Mouse (Mus musculus) gastrocnemius, postnatal 36 days (tissue): ENCODE results near the gene Xpot. TPM values are rescaled to one million over a fixed set of nuclear protein-coding genes. Genes with fewer than 3 reads are reported as not detected.

Experiments used
- DNase-seq, 2 experiments: peaks; one replicate each; pipeline ENCODE4 v3.0.0; 2022
- intact Hi-C: fragments of 180-260 bp; cut with DNase I; formaldehyde crosslinking; loops from one replicate; pipeline ENCODE4 v1.15.1; 2025
- long read RNA-seq, 2 experiments: library from polyadenylated mRNA; stranded (forward); transcript quantifications; one replicate each; pipeline ENCODE4 v2.0.0; 2021
- total RNA-seq, 2 experiments: library from RNA; stranded (reverse); gene quantifications; 2 replicates each; pipeline ENCODE4 v1.2.3; 2021

Gene Xpot
- 10 to 100 TPM; 19.1 to 19.3 TPM for total RNA-seq
- long read RNA-seq, experiment 1, partial matches to known transcripts = 9 of 15 reads
- long read RNA-seq, experiment 1, other reads (novel, unspliced or antisense) = 6 of 15 reads
- long read RNA-seq, experiment 2, partial matches to known transcripts = 2 of 11 reads
- long read RNA-seq, experiment 2, other reads (novel, unspliced or antisense) = 9 of 11 reads

DNA sequence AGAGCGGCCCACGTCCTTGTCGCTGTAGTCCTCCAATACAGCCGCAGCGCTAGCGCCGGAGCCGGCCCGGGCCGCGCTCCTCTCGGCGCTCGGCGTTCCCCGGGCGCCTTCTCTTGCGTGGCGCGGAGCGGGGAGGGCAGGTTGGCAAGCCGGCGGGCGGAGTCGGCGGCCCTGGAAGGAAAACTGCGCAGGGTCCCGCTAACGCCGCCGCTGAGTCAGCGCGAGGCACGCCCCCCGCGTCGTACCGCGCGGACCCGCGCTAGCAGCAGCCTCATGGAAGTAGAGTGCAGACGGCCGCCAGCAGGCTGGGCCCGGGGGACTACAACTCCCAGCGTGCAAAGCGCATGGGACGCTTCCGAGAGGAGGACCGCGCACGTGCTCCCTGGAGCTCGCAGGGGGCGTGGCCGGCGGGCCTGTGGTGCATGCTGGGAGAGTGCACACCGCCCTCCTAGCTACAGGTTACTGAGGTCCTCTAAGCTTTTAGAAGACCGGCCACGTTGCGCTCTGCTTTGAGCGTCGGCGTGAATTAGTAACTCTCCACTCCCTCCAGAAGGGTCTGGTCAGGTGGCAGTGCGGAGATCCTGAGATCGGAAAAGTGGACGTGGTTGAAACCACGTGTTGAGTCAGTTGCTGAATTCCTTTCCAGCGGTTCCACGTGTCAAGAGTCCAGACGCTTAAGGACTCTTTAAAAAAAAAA lies at the start of gene Xpot:
Xpot (minus strand) TSS at position 147 of the 697 bp plus-strand sequence.
- peak; percentile 94 to 97 for DNase-seq
- intact Hi-C loops = no loop called here

DNA sequence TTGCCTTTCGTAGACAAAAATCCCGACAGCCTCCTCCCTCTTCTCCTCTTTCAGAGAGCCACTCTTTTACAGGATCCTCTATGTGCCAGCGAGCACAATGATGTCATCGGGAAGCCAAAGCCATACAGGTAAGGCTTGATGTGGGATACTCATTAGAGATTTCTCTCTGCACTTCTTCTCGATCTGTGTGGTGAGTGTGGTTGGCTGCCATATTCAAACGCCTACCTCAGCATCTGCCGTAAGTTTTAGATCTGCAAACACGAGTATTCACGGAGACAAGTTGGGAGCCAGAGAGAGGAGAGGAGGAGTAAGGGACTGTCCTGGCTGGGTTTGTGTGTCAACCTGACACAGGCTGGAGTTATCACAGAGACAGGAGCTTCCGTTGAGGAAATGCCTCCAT lies 43.0 kb upstream of the Xpot start:
- intact Hi-C loops = no loop called here
- DNase-seq = no peak

DNA sequence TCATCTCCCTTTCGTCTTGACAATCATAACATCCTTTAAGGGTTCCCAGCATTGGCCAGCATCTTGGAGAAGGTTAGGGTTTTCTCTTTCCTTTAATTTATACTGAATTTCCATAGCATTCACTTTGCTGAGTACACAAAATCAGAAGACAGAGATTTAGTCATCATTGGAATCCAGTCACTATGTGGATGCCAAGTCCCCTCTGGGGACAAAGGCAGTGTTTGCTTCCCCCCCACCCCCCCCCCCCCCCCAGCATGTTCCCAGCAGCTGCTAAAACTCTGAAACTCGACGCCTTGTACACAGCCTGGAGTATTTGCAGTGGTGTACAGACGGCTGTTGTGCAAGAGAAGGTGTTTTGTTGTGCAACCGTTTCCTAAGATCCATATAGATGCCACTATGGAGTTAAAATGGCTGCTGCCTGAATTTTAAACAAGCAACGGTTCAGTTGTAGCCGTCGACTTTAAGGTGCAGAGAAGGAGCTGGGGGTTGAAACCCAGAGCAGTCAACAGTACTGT lies 39.6 kb upstream of the Xpot start:
- DNase-seq = no peak
- intact Hi-C loops = no loop called here

DNA sequence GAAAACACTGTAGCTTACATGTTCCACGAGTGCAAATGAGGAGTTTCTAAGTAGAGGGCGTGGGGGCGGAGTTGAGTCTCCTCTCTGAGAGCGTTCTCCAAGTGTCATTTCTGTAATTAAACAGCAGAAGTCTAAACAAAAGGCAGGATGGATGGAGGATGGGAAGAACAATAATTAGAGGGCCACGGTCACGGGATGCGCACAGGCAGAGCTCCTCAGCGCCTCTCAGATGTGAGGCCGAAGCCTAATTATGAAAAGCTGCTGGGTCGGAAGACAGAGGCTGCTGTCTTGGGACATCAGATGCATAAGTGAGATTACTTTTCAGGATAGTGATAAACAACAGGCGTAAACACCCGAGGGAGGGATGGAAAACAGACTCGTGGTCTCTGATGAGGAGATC lies 37.5 kb upstream of the Xpot start:
- no peak for DNase-seq
- intact Hi-C loops = no loop called here

DNA sequence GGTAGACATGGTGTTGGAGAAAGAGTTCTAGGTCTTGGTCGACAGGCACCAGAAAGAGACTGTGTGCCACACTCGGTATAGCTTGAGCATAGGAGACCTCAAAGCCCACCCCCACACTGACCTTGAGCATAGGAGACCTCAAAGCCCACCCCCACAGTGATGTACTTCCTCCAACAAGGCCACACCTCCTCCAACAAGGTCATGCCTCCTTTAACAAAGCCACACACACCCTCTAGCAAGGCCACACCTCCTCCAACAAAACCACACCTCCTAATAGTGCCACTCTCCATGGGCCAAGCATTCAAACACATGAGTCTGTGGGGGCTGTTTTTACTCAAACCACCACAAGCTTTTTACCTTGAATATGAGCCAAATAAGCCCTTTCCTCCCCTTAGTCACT lies 36.6 kb upstream of the Xpot start:
- intact Hi-C loops = no loop called here
- no peak for DNase-seq

DNA sequence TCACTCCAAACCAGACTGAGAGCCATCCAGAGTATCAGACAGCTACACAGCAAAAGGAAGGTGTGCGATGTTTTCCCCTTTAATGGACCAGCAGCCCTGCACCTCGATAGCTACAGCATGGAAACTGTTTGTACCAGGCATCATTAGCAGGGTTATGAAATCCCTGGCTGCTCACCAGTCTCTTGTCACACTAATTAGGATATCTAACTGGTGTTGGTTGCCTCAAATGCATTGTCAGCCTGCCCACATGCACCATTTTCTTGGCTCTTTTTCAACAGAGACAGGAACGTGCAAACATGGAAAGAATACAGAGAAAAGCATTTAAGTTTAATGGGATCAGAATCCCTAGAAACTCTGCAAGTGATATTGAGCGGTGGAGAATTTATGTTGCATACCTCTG lies 29.8 kb upstream of the Xpot start:
- no peak for DNase-seq
- intact Hi-C loops = no loop called here

DNA sequence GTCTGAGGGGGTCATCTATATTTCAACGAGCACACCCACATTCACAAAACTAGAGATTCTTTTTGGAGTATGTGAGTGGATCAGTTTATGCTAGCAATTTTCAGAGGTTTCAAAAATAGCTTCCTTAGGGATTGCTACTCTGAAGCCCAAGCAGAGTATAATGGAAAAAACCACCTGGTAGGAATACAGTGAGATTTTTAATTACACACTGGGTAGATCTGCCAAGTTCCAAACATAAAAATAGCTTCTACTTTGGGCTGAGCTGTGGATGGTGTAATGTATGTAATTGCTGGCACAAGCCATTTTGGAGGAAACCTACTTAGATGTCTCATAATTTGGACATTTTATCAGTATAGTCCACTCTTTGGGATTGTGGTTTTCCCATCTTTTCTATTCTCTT lies 26.9 kb upstream of the Xpot start:
- DNase-seq = no peak
- intact Hi-C loops = no loop called here

DNA sequence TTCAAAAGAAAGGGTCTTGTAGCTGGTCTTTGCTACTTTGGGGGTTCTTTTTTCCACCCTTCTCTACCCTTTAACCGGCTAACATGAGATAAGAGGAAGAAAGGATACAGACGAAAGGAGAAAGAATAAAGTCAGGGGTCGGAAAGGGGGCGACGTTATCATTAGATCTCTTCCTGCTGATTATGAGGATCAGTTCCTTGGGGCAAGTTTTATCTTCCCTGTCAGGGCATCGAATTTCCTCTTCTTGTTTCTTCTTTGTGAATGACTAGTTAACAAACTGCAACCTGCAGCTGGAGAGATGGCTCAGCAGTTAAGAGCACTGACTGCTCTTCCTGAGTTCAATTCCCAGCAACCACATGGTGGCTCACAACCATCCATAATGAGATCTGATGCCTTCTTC lies 20.2 kb upstream of the Xpot start:
- intact Hi-C loops = no loop called here
- no peak for DNase-seq

DNA sequence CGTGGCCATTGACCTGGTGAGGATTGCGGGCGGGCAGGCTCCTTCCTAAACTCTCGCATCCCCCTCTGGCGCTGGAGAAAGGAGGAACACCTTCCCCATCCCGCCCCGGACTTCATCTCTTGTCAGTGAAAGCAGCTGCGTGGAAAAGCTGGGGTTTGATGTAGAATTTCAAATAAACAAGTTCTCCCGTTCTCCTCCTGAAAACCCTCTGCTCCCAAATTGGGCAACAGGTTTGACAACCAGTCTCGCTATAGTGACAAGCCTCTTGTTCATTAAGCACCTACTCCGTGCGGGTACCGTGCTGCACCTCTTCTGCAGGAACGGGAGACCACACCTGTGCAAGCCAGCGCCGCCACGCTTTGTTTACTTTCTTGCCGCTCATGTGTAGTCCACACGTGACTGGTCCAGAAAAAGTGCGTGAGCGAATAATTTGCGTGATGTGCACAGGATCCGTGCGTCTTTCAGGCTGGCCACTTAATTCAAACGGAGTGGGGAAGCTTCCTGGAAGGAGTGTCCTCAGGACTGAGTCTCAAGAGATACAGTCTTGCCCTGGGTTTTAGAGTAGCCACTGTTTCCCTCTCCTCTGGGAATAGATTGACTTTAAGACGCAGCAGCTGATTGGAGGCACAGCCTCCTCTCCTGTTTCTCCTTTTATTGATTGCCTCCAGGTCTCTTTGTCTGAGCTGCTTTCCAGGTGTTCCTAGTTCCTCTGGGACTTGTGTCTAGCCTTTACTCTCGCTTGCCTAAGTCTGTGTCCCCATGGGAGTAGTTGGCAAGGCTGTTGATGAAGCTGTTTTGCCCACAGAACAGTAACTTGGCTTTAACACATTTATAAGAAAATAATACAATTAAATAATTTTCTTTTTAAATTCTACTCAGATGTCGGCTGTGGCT lies 16.2 kb upstream of the Xpot start:
- DNase-seq = no peak
- intact Hi-C loops = no loop called here

DNA sequence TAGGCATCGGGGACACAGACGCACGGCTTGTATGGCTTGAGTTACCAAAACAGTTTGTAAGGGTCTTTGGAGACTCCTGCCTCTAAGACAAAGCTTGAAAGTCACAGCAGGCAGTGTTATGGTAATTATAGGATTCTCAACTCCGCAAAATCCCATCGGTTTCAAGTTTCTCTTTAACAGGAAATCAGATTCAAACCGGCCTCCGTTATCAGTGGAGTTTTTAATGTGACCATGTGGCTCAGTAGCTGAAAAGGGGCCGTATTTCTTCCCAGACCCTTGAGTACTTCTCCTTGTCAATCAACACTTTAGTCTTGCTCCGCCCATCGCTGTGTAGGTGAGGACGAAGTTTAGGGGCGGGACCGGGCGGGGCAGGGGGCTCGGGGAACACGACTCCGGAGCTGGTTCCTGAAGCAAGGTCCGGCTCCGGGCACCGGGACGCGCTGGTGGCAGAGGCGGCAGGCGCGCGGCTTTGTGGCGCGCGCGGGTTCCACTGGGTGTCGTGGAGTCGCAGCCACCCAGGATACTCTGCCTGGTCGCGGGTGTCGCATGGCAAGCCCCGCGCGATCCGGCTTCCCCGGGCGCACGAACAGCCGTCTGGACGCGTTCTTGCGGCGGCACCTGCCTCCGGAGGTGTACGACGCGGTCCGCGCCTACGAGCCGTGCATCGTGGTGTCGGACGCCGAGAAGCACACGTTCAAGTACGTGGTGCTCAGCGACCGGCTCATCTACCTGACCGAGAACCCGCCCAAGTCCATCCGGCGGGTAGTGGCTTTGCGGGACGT lies 15.3 kb upstream of the Xpot start, which contains the start of gene D930020B18Rik:
D930020B18Rik (plus strand) TSS at position 317 of the 782 bp plus-strand sequence.
- no peak for DNase-seq
- intact Hi-C loops = no loop called here

DNA sequence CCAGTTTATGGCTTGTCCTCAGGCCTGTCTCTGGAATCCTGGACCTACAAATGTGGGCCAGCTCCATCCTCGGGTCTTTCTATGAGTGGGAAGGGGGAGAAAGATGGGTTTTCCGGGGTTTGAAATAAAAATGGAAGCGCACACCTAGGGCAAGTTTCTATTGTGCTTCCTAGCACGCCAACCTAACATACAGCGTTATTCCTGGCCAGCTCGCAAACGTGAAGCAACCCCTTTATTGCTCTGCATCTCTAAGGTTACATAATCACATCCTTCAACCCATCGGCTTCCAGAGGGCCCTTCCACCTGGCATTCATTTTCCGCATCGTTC lies 14.8 kb upstream of the Xpot start:
- intact Hi-C loops = no loop called here
- DNase-seq = no peak

DNA sequence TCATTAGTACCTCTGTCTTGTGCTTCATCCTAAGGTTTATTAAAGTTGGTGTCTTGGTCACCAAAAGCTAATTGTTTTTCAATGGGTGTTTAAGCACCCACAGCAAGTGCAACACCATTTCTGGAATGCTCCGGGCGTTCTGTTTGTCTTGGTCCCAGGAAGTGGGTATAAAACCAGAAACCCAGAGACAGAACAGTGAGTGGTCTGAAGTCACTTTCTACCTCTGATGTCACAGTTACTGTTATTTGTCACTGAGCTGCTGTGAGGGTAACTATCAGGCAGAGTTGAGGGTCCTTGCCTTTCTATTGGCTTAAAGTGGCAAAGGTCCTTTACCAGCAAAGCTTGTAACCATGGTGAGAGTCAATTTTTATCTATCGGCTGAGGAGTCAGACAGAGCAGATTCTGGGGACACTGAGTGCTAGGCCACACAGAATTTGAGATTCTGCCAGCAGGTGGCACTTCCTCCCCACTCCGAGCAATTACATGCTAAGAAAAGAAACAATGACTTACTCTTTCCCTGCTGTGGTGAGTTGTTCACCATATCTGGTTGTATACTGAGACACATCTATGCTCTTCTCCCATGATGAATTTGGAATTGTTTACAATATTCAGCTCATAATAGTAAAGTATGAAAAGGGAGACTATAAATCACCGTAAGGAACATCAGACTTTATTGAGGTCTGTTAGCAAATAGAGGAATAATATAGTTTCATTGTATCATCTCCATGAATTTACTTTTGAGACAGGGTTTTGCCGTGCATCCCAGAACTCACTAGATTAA lies 14.2 kb upstream of the Xpot start:
- DNase-seq = no peak
- intact Hi-C loops = no loop called here

DNA sequence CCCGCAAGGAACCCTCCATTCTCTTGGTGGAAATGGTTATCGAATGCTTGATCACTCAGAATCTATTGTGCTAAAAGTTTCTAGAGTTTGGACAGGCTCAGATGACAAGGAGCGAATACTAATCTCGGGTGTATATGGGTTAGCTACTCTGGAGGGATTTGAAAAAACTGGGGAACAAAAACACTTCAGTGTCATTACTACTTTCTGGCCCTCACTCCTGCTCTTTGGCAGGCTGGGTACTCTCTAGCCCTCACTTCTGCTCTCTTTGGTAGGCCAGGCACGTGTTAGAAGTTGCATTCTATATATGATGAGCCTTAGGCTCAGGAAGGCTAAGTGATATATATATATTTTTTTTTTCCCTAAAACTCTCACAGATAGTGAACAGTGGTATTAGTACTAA lies 13.4 kb upstream of the Xpot start:
- DNase-seq = no peak
- intact Hi-C loops = no loop called here

DNA sequence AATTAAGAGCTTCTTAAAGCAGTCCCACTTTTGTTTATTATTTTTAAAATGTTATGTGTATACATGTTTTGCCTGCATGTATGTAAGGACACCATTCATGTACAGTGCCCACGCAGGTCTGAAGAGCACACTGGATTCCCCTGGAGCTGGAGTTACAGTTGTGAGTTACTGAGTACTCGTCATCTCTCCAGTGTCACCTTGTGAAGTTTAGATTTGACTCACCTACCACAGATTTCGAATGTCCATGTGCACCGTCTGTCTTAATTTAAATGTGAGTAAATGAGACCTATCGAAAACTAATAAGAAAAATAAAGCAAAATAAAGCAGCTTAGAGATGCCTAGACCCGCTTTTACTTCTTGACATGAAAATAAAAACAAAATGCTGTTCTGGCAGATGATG lies 10.1 kb upstream of the Xpot start:
- DNase-seq = no peak
- intact Hi-C loops = no loop called here

DNA sequence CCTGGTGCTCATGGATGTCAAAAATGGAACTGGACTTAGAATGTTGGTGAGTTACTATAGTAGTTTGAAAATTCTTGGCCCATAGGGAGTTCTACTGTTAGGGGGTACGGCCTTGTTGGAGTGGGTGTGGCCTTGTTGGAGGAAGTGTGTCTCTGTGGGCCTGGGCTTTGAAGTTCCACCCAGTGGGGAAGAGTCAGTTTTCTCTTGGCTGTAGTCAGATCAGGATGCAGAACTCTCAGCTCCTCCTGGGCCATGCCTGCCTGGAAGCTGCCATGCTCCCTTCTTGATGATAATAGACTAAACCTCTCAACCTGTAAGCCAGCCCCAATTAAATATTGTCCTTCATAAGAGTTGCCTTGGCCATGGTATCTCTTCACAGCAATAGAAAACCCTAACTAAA lies 8.0 kb upstream of the Xpot start:
- intact Hi-C loops = no loop called here
- DNase-seq = no peak

DNA sequence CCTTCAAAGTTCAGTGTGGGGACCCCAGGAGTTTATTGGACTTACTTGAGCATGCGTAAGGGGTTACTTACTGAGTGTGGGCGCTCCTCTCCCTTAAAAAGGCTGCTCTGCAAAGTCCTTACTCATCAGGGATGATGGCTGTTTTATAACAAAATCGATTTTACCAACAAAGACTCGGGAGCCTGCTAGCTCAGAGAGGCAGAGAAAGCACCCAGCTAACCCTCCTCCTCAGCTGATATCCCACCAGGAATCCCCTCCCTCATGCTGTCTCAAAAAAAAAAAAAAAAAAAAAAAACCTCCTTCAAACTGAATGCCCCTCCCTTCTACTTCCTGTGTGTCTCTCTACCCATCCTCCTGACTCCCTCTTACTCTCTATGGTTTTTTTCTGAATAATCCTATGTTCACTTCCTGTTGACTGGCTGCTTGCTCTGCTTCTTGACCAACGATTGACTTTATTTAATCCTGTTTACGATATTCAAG lies 2.5 kb upstream of the Xpot start:
- DNase-seq = no peak
- intact Hi-C loops = no loop called here

DNA sequence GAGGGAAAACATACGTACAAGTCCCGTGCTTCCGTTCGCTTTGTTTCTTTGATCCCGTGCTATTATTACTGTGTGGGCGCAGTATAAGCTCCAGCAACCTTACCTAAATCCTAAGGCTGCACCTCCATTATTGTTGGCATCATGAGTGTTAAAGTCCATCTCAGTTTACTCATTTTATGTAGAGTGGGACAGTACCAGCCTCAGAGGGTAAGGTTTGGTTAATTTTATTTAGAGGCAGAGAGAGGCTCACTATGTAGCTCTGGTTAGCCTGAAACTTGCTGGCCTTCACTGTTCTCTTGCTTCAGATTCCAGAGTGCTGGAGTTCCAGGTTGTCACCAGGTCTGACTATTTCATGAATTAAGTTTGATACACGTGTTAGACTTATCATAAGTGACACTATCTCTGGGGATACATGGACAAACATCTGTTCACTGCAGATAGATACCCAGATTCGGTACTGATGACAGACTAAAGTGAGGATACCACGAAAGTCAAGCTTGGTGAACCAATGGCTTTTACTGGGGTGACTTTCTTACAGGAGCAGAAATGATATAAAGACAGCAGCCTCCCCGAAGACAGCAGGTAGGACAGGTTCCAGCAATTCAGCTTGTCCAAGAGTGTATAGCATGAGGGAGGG lies 1.2 kb upstream of the Xpot start:
- intact Hi-C loops = no loop called here
- no peak for DNase-seq

DNA sequence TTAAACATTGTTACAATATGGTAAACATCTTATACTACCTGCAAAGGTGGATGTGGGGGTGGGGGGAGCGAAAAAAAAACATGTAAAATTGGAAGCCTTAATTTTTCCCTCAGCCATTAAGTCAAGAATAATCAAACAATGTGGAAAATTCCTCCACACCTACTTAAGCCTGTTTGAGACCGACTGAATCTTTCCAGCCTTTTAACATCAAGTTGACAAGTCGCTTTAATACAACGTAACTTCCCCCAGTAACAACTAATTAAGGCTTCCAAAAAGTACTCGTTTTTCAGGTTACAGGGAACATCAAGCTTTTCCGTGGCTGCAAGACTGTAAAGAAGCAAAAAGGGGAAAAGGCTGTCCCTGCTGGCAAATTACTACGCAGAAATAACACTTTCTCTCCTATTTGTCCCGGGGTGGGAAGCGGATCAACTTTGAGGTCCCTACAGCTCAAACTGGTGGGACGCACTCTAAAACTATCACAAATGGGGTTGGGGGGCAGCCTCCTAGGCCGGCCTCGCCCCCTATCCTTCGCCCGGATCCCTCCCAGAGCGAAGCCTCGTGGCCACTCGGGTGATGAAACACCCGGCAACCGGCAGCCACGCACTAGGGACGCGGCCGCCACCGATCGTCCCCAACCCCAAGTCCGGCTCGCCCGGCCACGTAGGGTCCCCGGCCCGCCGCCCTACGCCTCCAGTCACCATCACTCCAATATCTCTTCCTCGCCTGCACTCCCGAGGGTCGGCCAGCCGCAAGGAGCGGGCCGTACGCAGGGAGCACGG lies 536 bp downstream of the Xpot start:
- intact Hi-C loops = no loop called here
- no peak for DNase-seq

DNA sequence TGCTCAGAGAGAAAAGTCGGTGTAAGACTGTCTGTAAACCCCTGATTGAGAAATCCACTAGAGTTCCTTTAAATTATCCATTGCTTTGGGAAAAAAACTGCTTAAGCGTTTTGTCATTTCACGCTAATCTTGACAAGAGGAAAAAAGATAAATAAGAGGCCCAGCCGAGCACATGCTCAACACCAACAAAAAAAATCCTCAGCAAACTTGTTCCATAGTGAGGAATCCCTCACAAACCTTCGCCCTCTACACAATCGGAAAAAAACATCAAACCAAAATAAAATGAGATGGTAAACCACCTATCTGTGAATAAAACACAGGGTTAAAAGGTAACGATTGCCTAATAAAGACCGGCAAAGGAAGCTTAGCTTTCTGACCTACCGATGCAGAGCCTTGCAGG lies 1.1 kb downstream of the Xpot start:
- no peak for DNase-seq
- intact Hi-C loops = no loop called here
